Mouse (Mus musculus): ENCODE results near the gene Thumpd2.
A peak's percentile ranks its signal among the peaks of the same experiment; 100 is the strongest.

Gene Thumpd2

GRCm38 (mm10) chr17:81064979-81065311 is at the start of gene Thumpd2:
Gene Thumpd2, minus strand, starts transcription at chr17:81065082.
- peak; percentile 80 to 86 for DNase-seq (ENCODE audit: low spot score in 2 of 2)

- no peak for DNase-seq (ENCODE audit: low spot score in 2 of 2)
Observed at GRCm38 (mm10) chr17:81104237-81104636, 39.4 kb upstream of the Thumpd2 start.

GRCm38 (mm10) chr17:81102866-81103265 is 38.0 kb upstream of the Thumpd2 start:
- no peak for DNase-seq (ENCODE audit: low spot score in 2 of 2)

GRCm38 (mm10) chr17:81098444-81098843 is 33.6 kb upstream of the Thumpd2 start:
- DNase-seq (ENCODE audit: low spot score in 2 of 2), result no peak

- DNase-seq (ENCODE audit: low spot score in 2 of 2), result no peak
Observed at GRCm38 (mm10) chr17:81096490-81096889, 31.6 kb upstream of the Thumpd2 start.

GRCm38 (mm10) chr17:81092794-81093193 is 27.9 kb upstream of the Thumpd2 start:
- no peak for DNase-seq (ENCODE audit: low spot score in 2 of 2)

GRCm38 (mm10) chr17:81088866-81089265 is 24.0 kb upstream of the Thumpd2 start:
- DNase-seq (ENCODE audit: low spot score in 2 of 2), result no peak

GRCm38 (mm10) chr17:81087735-81088134 is 22.9 kb upstream of the Thumpd2 start:
- no peak for DNase-seq (ENCODE audit: low spot score in 2 of 2)

GRCm38 (mm10) chr17:81064279-81064978 is 453 bp downstream of the Thumpd2 start:
- no peak for DNase-seq (ENCODE audit: low spot score in 2 of 2)

- no peak for DNase-seq (ENCODE audit: low spot score in 2 of 2)
Observed at GRCm38 (mm10) chr17:81063346-81063745, 1.5 kb downstream of the Thumpd2 start.

- DNase-seq (ENCODE audit: low spot score in 2 of 2), result no peak
Observed at GRCm38 (mm10) chr17:81062349-81062871, 2.5 kb downstream of the Thumpd2 start.

GRCm38 (mm10) chr17:81056796-81057381 is 8.0 kb downstream of the Thumpd2 start:
- DNase-seq (ENCODE audit: low spot score in 2 of 2), result no peak

GRCm38 (mm10) chr17:81056035-81056434 is 8.8 kb downstream of the Thumpd2 start:
- DNase-seq (ENCODE audit: low spot score in 2 of 2), result no peak

- no peak for DNase-seq (ENCODE audit: low spot score in 2 of 2)
Observed at GRCm38 (mm10) chr17:81055522-81055921, 9.4 kb downstream of the Thumpd2 start.

GRCm38 (mm10) chr17:81053274-81053673 is 11.6 kb downstream of the Thumpd2 start:
- DNase-seq (ENCODE audit: low spot score in 2 of 2), result no peak

GRCm38 (mm10) chr17:81047930-81048564 is 16.8 kb downstream of the Thumpd2 start:
- no peak for DNase-seq (ENCODE audit: low spot score in 2 of 2)

GRCm38 (mm10) chr17:81045525-81046150 is 19.2 kb downstream of the Thumpd2 start:
- DNase-seq (ENCODE audit: low spot score in 2 of 2), result peak in 1 of 2 experiments; percentile 11

- DNase-seq (ENCODE audit: low spot score in 2 of 2), result no peak
Observed at GRCm38 (mm10) chr17:81045115-81045514, 19.8 kb downstream of the Thumpd2 start.

- no peak for DNase-seq (ENCODE audit: low spot score in 2 of 2)
Observed at GRCm38 (mm10) chr17:81044356-81044755, 20.5 kb downstream of the Thumpd2 start.

GRCm38 (mm10) chr17:81041662-81042061 is 23.2 kb downstream of the Thumpd2 start:
- no peak for DNase-seq (ENCODE audit: low spot score in 2 of 2)

- no peak for DNase-seq (ENCODE audit: low spot score in 2 of 2)
Observed at GRCm38 (mm10) chr17:81038707-81039408, 26.0 kb downstream of the Thumpd2 start.

- no peak for DNase-seq (ENCODE audit: low spot score in 2 of 2)
Observed at GRCm38 (mm10) chr17:81035354-81035753, 29.5 kb downstream of the Thumpd2 start.
